Mouse (Mus musculus): Measurements from ENCODE around the gene Slc39a11.

Slc39a11 gene

DNA sequence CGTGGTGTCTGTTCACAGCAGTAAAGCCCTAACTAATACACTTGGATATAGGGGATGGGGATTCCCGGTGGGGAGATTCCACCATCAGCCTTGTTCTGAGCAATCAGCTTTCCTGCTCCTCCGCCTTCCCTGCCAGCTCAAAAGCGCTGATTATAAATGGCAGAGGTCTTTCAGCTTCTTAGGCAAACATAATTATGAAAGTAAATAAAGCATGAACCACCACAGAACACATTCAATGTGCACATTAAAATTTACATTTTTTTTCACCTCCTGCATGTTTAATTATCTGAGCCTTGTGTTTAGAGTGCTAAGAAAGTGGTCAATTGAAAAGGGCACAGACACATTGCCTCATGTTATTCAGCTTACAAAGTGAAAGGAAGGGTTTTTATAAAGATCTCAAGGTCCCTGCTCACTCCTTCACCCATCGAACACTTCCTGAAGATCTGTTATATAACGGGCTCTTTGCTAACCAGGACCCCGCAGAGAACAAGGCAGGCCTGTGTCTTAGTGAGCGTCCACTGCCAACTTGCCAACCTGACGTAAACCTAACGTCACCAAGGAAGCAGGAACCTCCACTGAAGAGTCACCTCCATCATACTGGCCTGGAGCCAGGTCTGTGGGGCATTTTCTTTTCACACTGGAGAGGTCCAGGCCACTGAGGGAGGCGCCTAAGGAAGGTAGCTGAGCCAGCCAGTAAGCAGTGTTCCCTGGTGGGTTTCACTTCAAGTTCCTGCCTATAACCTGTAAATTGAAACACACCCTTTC lies 142.0 kb downstream of the Slc39a11 start:
- DNase-seq (ENCODE audit: low read depth) = no peak

DNA sequence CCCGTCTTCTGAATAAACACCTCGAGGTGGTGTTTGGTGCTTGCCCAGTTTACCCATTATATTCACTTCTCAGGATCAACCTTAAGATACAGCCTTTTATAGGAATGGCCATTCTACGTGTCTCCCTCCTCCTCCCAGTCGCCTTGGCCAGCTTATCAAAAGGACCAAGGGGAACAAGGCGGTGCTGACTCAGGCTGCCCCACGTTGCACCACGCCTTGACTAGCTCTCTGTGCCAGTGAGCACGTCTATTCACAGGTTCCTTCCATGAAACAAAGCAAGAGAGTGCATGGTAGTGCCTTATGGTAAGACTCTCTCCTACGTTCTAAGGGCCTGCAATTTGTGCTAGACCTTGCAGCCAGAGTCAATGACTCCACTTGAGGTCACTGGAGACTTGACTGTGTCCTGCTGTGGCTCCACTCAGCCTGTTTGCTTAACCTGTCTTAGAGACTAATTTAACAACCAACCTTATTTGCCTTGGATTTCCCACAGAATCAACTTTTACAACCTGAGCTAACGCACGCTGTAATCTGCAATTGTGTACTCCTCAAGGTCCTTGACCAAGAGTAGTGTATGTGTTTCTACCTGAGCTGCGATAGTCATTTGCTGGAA lies 144.2 kb downstream of the Slc39a11 start:
- DNase-seq (ENCODE audit: low read depth) = no peak

- no peak for DNase-seq (ENCODE audit: low read depth)
These were observed 145.3 kb downstream of the Slc39a11 start for GRCm38 (mm10) chr11:113504459-113505062.

DNA sequence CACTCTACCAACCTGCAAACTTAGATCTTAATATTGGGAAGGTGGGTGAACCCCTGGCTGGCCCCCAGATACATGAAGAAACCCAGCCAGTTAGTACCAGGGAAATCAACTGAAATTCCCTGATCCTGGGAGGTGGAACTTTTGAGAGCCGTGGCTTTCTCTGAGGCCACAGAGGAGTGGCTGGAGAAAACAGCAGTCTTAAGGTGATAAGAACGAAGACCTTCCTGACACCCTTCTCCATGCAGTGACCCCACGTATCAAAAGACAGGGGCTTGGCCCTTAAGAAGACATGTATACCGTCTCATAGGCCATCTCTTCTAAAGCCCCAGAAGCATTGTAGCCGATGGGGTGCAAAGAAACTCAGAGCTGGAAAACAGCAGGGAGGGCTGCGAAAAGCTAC lies 146.9 kb downstream of the Slc39a11 start:
- no peak for DNase-seq (ENCODE audit: low read depth)

- no peak for DNase-seq (ENCODE audit: low read depth)
These were observed 149.1 kb downstream of the Slc39a11 start for GRCm38 (mm10) chr11:113500631-113501305.

DNA sequence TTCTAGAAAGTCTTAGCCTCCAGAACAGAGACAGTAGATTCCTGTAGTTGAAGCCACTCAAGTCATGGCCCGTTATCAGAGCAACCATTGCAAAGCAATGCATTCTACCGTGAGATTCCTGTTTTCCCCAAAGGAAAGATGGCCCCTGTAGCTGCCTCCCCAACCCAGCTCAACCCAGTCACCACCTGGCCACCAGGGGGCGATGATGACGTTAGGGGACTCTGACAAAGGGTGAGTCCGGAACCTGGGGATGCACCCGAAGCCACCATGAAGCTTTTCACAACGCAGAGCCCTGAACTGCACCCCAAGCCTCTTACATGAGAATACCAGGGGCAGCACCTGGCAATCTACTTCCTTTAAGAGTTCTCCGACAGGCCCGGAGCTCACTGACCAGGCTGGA lies 151.0 kb downstream of the Slc39a11 start:
- no peak for DNase-seq (ENCODE audit: low read depth)

DNA sequence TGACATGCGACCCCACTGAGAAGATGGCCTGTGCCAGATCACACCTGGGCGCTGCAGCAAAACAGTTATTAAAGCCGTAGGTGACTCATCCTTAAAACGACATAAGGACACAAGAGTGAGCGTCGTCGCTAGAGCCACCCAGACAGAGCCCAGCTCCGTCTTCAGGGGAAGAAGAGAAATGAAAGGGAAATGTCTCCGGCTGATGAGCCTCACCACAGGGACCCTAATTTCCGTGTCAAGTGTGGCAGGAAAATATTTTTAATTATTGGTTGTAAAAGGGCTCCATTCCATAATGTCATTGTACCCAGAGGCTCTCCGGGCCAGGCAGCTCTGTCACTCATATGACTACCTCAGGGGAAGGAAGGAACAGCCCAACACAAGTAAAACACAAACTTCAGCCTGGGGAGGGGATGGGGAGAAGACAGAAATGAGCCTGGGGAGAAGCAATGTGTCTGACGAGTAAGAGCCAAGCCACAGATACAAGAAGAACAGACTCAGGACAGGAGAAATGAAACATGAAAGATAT lies 155.8 kb downstream of the Slc39a11 start:
- DNase-seq (ENCODE audit: low read depth) = no peak

DNA sequence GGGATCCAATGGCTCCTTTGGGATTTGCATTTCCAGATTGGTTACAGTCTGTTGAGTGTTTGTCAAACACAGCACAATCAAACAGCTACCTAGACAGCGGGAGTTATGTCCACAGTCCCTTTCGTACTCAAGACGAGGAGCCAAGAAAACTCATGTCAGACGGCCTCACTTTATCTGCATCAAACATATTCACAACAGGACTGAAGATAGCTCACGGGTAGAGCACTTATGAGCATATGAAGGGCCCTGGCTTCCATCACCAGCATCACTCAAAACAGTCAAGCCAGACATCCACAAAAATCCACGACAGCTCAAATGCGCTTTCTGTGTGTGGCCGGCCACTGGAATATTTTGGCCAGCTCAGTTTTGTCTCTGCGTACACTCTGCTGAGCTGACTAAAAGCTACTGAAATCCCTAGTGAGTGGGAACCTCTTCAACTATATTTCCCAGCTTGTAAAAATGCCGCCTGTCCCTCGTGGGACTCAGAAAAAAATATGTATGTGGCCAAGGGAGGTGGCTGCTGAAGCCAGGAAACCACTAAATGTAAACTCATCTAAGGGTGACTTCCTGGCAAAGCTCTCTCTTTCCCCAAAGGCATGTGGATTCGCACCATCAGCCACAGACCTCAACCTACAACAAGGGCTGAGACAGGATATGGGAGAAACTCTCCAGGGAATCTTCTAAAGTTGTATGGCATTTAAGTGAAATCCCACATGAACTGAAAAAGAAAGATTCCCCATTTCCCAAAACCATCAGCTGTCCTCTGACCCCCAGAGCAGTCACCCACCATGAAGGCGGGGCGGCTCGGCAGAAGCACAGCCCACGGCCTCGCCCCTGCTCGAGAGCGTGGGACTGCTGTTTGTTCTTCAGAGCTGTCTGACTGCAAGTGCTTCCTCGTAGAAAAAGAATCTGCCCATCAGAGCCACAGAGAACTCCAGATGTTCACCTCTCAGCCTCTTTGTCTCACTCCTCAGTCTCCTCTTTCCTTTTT lies 159.1 kb downstream of the Slc39a11 start:
- no peak for DNase-seq (ENCODE audit: low read depth)

DNA sequence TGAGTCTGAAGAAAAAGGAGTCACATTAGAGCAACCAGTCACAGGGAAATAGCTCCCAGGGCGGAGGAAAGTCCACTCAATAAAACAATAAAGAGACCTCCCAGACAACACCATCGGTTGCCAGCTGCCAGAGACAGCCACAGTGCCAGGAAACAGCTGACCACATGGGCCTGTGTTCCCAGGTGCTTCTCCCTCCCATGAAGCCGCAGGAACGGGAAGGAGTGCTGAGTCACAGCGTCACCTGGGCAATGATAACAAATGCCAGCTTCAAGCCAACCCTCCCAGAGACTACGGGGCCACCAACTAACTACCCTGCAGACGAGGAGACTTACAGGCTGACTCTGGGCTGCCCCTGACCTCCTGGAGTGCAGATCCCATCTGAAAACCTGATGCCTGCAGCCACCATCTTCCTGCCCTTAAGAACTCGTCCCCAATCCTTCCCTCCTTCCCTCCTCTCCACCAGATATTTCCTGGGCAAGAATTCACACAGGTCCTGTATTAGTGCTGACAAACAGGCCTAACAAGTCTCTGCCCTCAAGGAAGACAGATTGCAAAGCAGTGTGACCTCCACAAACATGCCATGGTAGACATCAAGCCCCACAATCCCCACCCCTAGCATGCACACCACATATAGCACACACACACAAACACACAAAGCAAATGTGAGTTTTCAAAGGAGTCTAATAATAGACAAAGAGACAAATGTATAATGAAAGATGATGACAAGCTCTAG lies 162.1 kb downstream of the Slc39a11 start:
- no peak for DNase-seq (ENCODE audit: low read depth)

DNA sequence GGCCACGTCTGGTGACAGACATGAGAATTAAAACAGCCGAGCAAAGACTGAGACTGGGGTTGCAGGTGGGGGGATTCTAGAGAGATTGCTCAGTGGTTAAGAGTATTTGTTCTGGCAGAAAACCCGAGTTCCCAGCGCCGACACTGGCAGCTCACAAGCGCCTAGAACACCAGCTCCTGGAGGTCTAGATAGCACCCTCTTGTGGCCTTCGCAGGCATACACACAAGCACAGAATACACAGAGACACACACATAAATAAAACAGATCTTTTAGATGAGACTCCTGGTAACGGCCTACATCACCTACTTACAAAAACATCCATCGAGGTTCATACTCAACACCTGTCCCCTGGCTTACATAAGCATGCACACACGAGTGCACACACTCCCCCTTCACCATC lies 165.8 kb downstream of the Slc39a11 start:
- DNase-seq (ENCODE audit: low read depth) = no peak

DNA sequence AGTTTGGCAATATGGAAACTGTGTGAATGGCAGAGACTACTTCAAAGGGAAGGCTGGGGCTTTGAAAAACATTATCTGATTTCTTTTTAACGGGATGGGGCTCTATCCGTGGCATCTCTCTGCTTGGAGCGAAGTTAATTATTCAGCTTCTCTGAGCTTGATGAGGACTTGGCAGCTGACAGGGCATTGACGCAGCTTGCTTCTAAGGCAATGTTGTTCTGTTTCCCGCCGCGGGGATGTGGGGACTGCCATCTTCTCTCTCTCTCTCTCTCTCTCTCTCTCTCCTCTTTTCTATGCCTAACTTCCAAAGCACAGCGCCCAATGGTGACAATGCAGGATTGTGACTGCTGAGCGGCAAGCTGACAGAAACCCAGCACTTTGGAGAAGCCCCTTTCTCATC lies 172.3 kb downstream of the Slc39a11 start:
- no peak for DNase-seq (ENCODE audit: low read depth)

- no peak for DNase-seq (ENCODE audit: low read depth)
These were observed 173.2 kb downstream of the Slc39a11 start for GRCm38 (mm10) chr11:113476720-113477119.

DNA sequence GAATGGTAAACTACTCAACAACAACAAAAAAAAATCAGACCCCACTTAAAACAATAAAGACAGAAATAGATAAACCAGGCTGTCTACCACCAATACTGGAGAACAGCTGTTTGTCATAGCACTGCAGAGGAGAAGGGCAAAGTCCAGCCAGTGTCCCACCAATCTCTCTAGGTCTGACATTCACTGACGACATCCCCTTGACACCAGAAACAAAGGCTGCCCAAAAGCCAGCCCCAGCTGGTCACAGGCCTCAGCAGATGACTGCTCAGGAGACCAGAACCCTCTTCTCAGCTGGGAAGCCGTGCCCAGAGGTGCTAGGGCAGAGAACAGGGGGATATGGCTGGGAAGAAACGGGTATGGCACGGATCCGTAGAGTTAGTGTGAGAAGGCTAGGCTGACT lies 174.4 kb downstream of the Slc39a11 start:
- no peak for DNase-seq (ENCODE audit: low read depth)

GRCm38 (mm10) chr11:113473998-113474534 lies 175.8 kb downstream of the Slc39a11 start:
- DNase-seq (ENCODE audit: low read depth) = no peak

GRCm38 (mm10) chr11:113471936-113472335 lies 177.9 kb downstream of the Slc39a11 start:
- no peak for DNase-seq (ENCODE audit: low read depth)

- DNase-seq (ENCODE audit: low read depth) = peak; percentile 28
These were observed 179.7 kb downstream of the Slc39a11 start for GRCm38 (mm10) chr11:113469919-113470785.

DNA sequence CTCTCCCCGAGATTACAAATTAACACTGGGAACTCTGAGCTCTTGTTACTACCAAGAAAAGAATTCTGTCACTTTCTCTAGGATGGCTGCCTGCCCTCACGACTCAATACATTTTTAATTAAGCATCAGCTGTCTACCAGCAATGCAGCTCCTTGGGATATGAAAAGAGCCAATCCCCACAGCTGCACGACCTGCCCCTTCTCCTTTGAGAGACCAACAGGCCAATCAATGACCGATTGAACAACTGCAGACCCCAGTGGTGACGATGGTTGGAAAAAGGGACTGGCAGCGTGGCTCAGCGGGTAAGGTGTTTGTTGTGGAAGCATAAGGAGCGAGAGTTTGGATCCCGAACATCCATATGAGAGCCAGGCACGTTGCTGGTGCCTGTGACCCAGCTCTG lies 181.9 kb downstream of the Slc39a11 start:
- no peak for DNase-seq (ENCODE audit: low read depth)

- no peak for DNase-seq (ENCODE audit: low read depth)
These were observed 182.5 kb downstream of the Slc39a11 start for GRCm38 (mm10) chr11:113467313-113467811.

DNA sequence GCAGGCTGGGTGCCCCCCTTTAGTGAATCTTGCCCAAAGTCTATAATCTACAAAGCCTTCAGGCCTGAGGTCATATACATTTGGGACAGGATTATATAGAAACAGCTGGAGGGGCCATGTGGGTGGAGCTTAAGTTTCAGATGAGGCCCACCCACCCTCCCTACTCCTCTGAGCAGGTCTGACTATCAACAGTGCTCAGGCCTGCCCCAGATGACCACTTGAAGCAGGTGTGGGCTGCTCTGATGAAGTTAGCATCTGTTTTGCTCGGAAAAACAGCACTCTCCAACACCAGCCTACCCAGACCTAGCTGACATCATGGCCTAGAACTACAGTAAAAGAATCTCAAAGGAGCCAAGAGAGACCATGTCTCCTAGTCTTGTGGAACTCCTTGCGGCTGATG lies 189.8 kb downstream of the Slc39a11 start:
- no peak for DNase-seq (ENCODE audit: low read depth)

All from fibroblast of lung, adult 2 months (primary cell).